Mouse (Mus musculus) hindbrain, embryonic 15.5 days (tissue): ENCODE data around the gene Mark4. TPM values are rescaled to one million over a fixed set of nuclear protein-coding genes. Genes with fewer than 3 reads are reported as not detected.

ENCODE experiments used
- ATAC-seq: fragments of 200-750 bp; cut with Nextera tagmentation; 2 replicates; pipeline ENCODE4 v1.8.0; 2017; ENCODE audit warnings: low read depth, moderate number of reproducible peaks, moderate TSS enrichment; ENCODE audit not compliant: low FRiP score
- H3K27ac ChIP-seq: fragments of 300-500 bp; sonication (generic); replicated peaks from 2 replicates; pipeline ENCODE4 v1.5.1; 2015; ENCODE audit warnings: mild to moderate bottlenecking, inconsistent platforms
- H3K27me3 ChIP-seq: fragments of 300-500 bp; sonication (generic); 2 replicates; pipeline ENCODE4 v1.6.1; 2015; ENCODE audit warnings: control low read depth, inconsistent platforms
- H3K36me3 ChIP-seq: fragments of 300-500 bp; sonication (generic); 2 replicates; pipeline ENCODE4 v1.6.1; 2015; ENCODE audit warnings: control low read depth, inconsistent platforms
- H3K4me1 ChIP-seq: fragments of 300-500 bp; sonication (generic); replicated peaks from 2 replicates; pipeline ENCODE4 v1.6.1; 2015; ENCODE audit warnings: control low read depth, inconsistent platforms
- H3K4me2 ChIP-seq: fragments of 300-500 bp; sonication (generic); 2 replicates; pipeline ENCODE4 v1.6.1; 2015; ENCODE audit warnings: moderate library complexity, mild to moderate bottlenecking, inconsistent platforms
- H3K4me3 ChIP-seq: fragments of 300-500 bp; sonication (generic); 2 replicates; pipeline ENCODE4 v1.5.1; 2015; ENCODE audit warnings: mild to moderate bottlenecking, inconsistent platforms
- H3K9ac ChIP-seq: fragments of 300-500 bp; sonication (generic); 2 replicates; pipeline ENCODE4 v1.6.1; 2015; ENCODE audit warnings: inconsistent platforms
- H3K9me3 ChIP-seq: fragments of 300-500 bp; sonication (generic); 2 replicates; pipeline ENCODE4 v1.6.1; 2016; ENCODE audit warnings: control low read depth, inconsistent platforms
- WGBS: fragments of 180-500 bp; shearing (Covaris S2); methylation state at CpG from one replicate; pipeline ENCODE4 v1.1.7; 2015; 5-methylcytosine and 5-hydroxymethylcytosine counted together
- polyA plus RNA-seq: library from polyadenylated mRNA; unstranded; fragments of >200 nt; fragmentation: Nextera tagmentation; extraction: Ambion mirVana; gene quantifications from 2 replicates; pipeline ENCODE4 v1.2.1, GENCODE M21; 2015

The Mark4 gene
- polyA plus RNA-seq, 1 experiment from 2014 or later = 18.4 TPM

DNA sequence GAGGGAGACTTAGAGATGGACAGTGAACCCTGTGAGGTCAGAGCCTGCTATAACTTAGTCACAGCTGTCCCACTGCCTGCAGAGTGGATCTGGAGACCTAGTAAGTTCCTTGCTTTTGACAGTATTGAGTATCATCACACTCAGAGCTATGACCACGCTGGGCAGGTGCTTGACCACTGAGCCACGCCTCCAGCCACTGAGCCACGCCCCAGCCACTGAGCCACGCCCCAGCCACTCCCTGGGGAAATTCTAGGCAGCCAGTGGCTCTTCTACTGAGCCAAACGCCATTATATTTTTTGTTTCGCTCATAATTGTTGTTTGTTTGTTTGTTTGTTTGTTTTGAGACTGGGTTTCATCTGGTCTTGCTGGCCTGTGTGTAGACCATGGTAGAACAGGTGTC is 9.0 kb upstream of the Mark4 start:
- no peaks in the 10 kb centered on the region for H3K4me1 ChIP-seq
- H3K4me3 ChIP-seq = no peak overlapping the region
- no peak overlapping the region for H3K9ac ChIP-seq
- no peaks in the 10 kb centered on the region for H3K9me3 ChIP-seq
- H3K27ac ChIP-seq = no peak overlapping the region
- no peak overlapping the region for H3K4me2 ChIP-seq
- H3K27me3 ChIP-seq = peaks cover 77% of the 10 kb centered on the region
- no peak for ATAC-seq
- H3K36me3 ChIP-seq = no peaks in the 10 kb centered on the region
- 36% methylated on average over 6 of the region's 6 CpGs for WGBS

DNA sequence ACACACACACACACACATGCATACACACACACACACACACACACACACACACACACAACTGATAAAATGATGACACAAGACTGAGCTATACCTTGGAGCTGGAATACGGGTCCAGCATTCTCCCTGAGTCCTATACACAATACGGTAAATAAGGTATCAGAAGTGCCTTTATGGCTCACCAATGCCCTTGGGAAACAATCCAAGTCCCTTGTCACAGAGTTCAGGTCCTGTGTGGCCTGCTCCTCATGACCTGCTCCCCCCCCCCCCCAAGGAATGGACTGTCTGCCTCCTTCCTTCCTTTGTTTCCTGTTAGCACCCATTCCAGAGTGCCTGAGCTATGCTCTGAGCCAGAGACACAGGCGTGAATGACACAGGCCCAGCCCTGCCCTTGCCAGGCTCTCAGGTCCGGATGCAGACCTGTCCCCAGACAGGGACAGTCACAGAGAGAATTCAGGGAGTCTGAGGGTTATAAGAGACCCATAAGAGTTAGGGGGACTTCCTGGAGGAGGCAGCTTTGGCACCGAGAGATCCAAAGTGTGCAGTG is 8.1 kb upstream of the Mark4 start:
- H3K9me3 ChIP-seq = no peaks in the 10 kb centered on the region
- H3K9ac ChIP-seq = no peak overlapping the region
- H3K4me1 ChIP-seq = no peaks in the 10 kb centered on the region
- H3K27me3 ChIP-seq = peaks cover 67% of the 10 kb centered on the region
- H3K36me3 ChIP-seq = no peaks in the 10 kb centered on the region
- no peak overlapping the region for H3K4me3 ChIP-seq
- WGBS = 62% methylated on average over 5 of the region's 5 CpGs
- no peak overlapping the region for H3K27ac ChIP-seq
- H3K4me2 ChIP-seq = no peak overlapping the region
- no peak for ATAC-seq

DNA sequence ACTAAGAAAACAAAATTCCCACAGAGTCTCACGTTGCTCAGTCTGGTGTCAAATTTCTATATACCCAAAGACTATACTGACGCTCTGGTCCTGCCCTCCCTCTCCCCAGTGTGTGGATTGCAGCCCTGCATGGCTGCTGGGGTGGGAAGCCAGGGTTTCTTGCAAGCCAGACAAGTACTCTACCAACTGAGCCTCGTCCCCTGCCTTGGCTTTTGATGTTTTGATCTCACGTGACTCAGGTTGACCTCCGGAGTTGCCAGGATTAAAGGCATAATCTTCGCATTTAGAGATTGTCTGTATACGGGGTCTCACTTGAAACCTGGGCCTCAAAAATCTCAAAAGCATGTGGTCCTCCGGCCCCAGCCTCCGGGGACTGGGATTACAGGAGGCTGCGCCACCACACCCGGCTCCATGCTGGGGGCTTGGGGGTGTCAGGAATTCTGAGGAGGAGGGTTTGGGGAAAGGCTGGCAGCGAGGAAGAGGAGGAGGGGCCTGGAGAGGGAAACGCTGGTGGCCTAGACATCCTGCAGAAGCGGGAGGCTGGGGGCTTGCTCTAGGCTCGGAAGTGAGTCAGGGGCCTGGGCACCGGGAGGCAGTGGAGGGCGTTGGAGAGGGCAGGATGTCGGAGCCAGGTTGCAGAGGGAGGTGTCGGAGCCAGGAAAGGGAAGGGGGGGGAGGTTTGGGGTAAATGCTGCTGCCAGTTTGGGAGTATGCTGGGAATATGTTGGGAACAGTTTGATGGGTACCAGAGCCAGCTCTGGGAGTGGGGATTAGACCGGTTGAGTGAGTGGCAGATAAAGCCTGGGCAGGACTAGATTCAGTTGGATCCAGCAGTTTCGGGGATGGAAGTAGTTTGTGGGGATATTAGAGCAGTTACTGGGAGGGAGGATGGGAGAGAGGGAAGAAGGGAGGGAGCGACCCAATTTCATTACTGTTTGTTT is 6.0 kb upstream of the Mark4 start:
- 17% methylated on average over 22 of the region's 22 CpGs for WGBS
- Histone ChIP-seq H3K27me3 (peaks cover 50% of the 10 kb centered on the region), H3K4me1 (peaks cover 1% of the 10 kb centered on the region; the same call in 1 of the 2 replicates), H3K9ac (no peak overlapping the region), H3K9me3 (no peaks in the 10 kb centered on the region), H3K27ac (no peak overlapping the region), H3K4me2 (no peak overlapping the region), H3K36me3 (no peaks in the 10 kb centered on the region), H3K4me3 (no peak overlapping the region)
- no peak for ATAC-seq

DNA sequence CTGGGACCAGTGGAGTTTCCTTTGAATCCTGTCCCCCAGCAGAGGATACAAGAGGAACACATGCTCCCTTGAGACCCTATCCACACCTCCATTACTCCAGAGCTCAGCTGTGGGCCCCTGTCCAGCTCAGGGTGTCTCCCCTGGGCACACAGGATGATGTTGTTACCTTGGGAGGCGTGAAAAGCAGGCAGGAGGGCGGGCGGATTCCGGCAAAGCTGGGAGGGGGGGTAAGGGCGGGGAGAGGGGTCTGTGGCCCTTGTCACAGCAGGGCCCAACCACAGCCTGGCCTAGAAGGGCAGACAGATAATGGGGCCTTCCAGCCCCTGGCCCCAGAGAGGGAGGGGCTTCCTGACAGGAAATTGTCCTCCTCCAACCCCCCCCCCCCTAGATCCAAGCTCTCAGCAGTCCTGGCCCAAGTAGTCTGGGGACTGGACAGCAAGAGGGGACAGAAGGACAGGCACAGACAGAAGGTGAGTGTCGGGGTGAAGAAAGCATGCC is 4.3 kb upstream of the Mark4 start, which contains the start of gene Exoc3l2:
Gene Exoc3l2, plus strand, starts transcription at position 448 of the 498 bp plus-strand sequence.
- no peak within 1 kb of the TSS for H3K4me3 ChIP-seq
- H3K4me2 ChIP-seq = no peak within 1 kb of the TSS
- H3K9ac ChIP-seq = no peak within 1 kb of the TSS
- H3K9me3 ChIP-seq = no peaks in the 10 kb centered on the region
- H3K27me3 ChIP-seq = peaks cover 40% of the 10 kb centered on the region
- no peak within 1 kb of the TSS for H3K27ac ChIP-seq
- WGBS = 26% methylated on average over 6 of the region's 6 CpGs
- H3K4me1 ChIP-seq = peaks cover 9% of the 10 kb centered on the region
- H3K36me3 ChIP-seq = no peaks in the 10 kb centered on the region
- no peak for ATAC-seq

DNA sequence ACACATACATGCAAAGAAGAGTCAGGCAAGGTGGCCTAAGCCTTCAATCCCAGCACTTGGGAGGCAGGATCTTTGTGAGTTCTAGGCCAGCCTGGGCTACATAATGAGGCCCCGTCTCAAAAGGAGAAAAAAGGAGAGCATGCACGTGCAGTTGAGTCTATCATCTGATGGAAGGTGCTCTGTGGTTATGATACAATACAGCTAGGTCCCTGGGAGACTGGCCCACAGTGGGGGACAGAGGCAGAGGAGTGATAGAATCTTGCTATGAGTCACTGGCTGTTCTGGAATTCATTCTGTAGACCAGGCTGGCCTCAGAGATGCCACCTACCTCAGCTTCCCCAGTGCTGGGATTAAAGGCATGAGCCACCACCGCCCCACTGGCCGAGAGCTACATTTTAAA is 3.8 kb upstream of the Mark4 start:
- Histone ChIP-seq H3K4me1 (peaks cover 13% of the 10 kb centered on the region), H3K9me3 (no peaks in the 10 kb centered on the region), H3K27me3 (peaks cover 37% of the 10 kb centered on the region), H3K4me3 (no peak overlapping the region), H3K4me2 (no peak overlapping the region), H3K36me3 (no peaks in the 10 kb centered on the region), H3K27ac (no peak overlapping the region), H3K9ac (no peak overlapping the region)
- 62% methylated on average over 4 of the region's 4 CpGs for WGBS
- no peak for ATAC-seq

DNA sequence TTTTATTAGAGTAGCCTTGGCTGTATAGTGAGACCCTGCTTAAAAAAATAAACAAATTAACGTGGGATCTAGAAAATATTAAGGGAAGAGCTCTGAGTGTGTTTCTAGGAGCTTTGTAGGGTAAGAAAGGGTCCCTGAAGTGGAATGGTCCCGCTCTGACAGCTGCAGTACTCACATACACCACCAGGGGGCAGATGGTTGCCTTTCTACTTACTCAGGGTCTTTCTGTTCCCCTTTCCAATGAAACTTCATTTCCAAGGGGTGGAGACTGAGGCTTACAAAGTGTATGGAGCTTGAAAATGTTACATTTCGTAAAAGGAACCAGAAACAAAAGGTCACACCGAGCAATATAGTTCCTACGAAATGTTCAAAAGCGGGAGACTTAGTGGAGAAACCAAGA is 2.9 kb upstream of the Mark4 start:
- peaks cover 29% of the 10 kb centered on the region for H3K27me3 ChIP-seq
- no peak overlapping the region for H3K27ac ChIP-seq
- H3K4me1 ChIP-seq = peaks cover 22% of the 10 kb centered on the region
- H3K4me3 ChIP-seq = no peak overlapping the region
- no peak overlapping the region for H3K4me2 ChIP-seq
- H3K9ac ChIP-seq = no peak overlapping the region
- ATAC-seq = no peak
- no peaks in the 10 kb centered on the region for H3K36me3 ChIP-seq
- no peaks in the 10 kb centered on the region for H3K9me3 ChIP-seq
- 13% methylated on average over 6 of the region's 6 CpGs for WGBS

DNA sequence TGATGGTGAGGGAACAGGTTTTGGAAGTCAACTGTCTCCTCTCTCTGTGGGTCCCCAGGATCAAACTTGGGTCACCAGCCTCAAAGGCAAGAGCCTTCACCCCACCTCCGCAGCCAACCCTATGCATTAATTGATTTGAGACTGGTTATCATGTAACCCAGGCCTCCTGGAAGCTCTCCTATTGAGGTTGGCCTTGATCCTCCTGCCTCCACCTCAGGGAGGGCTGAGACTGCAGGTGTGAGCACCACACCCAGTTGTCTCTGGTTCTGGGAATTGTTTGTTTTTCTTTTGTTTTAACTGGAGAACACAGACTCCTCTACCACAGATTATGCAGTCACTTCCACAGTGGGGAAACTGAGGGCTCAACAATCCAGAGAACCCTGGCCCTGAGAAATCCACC is 1.9 kb upstream of the Mark4 start:
- Histone ChIP-seq H3K9ac (no peak overlapping the region), H3K36me3 (no peaks in the 10 kb centered on the region), H3K4me3 (no peak overlapping the region), H3K27me3 (peaks cover 19% of the 10 kb centered on the region), H3K27ac (no peak overlapping the region), H3K9me3 (no peaks in the 10 kb centered on the region), H3K4me1 (peaks cover 30% of the 10 kb centered on the region), H3K4me2 (no peak overlapping the region)
- ATAC-seq = no peak
- WGBS = 79% methylated on average over 1 of the region's 1 CpGs

DNA sequence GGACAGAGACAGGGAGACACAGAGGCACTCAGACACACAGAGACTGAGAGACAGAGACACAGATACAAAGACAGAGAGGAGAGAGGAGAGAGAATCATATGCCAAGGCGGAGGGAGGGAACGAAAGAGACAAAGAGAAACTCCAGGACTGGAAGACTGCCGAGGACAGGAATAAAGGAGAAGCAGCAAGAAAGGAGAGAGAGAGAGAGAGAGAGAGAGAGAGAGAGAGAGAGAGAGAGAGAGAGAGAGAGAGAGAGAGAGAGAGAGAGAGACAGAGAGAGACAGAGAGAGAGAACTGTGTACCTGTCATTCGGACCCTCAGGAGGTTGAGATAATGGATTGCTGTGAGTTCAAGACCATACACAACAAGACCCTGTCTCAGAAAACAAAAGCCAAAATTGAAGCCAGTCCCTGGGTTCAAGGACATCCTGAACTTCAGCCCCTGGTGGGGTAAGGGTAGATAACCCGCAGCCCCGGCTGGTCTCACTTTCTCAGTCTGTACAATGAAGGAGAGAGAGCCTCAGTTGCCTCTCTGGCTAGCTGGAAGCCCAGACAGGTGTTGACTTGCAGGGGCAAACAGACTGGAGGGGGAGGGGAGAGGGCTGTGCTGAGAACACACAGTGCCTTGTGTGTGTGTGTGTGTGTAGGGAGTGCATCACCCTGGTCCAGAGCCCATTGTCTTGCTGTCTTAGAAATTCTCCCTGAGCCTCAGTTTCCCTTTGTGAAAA is 686 bp upstream of the Mark4 start:
- Histone ChIP-seq H3K4me3 (peak overlapping the region; percentile 90), H3K27ac (peak overlapping the region; percentile 78), H3K27me3 (peaks cover 8% of the 10 kb centered on the region; the same call in 1 of the 2 replicates), H3K4me1 (peaks cover 30% of the 10 kb centered on the region), H3K4me2 (peak overlapping the region; percentile 97), H3K9me3 (no peaks in the 10 kb centered on the region), H3K36me3 (no peaks in the 10 kb centered on the region), H3K9ac (peak overlapping the region; percentile 70)
- WGBS = 12% methylated on average over 6 of the region's 6 CpGs
- no peak for ATAC-seq

DNA sequence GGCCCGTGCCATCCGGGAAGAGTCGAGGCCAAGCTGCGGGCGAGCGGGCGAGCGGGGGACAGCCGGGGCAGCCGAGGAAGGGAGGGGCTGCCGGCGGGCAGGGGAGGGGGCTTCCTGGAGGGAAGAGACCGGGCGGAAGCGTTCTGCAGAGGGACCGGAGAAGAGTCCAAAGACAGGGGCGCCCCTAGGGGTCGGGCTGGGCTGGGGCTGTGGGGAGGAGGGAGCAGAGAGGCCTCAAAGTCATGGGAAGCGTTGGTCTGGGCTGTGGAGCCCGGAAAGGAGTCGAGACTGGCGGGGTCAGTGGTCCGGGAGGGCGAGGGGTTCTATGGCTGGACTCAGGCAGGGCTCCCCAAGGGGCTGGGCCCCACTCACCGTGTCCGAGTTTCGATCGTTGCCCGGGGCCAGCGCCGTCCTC is 542 bp downstream of the Mark4 start:
- ATAC-seq = peak; percentile 70
- Histone ChIP-seq H3K27ac (peak overlapping the region; percentile 78), H3K4me2 (peak overlapping the region; percentile 97), H3K36me3 (no peaks in the 10 kb centered on the region), H3K27me3 (no peaks in the 10 kb centered on the region), H3K9me3 (no peaks in the 10 kb centered on the region), H3K4me3 (peak overlapping the region; percentile 90), H3K4me1 (peaks cover 30% of the 10 kb centered on the region), H3K9ac (peak overlapping the region; percentile 70)
- under 1% methylated on average over 26 of the region's 31 CpGs for WGBS

DNA sequence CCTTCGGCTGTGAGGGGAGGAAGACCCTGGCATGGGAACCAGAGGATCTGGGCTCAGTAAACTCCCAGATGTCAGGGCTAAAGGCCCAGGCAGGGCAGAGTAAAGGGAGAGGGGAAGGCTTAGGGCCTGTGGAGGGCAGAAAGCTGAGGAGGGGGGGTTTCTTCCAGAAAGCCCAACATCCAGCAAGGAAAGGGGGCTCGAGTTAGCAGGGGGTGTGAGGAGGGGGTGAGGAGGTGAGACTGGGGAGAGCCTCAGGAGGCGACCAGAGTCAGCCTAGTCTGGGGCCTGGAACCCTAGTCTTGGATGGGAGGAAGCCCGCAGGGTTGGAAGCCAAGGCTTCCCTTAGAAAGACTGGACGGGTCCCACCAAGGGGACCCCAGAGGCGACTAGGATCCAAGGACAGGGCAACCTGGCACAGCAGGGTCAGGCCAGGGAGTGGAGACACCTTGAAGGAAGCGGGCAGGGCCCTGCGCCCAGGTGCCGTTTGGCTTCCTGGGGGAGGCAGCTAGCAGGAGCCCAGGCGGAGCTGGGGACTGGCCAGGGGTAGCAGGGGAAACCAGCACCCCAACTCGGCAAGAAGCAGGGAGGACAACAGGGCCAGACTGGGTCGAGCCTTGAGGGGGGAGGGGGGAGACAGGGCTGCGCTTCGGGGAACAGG is 1.1 kb downstream of the Mark4 start:
- no peaks in the 10 kb centered on the region for H3K9me3 ChIP-seq
- H3K4me3 ChIP-seq = peak overlapping the region; percentile 90
- H3K9ac ChIP-seq = peak overlapping the region; percentile 70
- ATAC-seq = peak; percentile 23
- 7% methylated on average over 13 of the region's 14 CpGs for WGBS
- H3K4me2 ChIP-seq = peak overlapping the region; percentile 97
- H3K27ac ChIP-seq = peak overlapping the region; percentile 78
- H3K4me1 ChIP-seq = peaks cover 30% of the 10 kb centered on the region
- no peaks in the 10 kb centered on the region for H3K27me3 ChIP-seq
- H3K36me3 ChIP-seq = no peaks in the 10 kb centered on the region

DNA sequence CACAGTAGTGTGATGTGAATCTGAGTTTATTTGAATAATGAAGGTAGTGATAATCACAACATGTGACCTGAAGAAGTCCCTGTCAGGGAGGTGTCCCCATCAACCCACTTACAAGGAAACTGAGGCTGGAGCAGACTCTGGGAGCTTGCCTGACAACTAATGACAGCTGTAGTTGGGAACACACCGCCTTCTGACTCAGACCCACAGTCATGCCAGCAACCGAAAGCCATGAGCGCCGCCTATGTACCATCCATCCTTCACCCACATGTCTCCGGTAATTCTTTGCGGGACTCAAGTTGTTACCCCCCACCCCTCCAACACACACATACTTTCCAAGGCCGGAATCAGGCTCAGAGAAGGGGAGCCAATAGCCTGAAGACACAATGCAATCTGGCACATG is 2.0 kb downstream of the Mark4 start:
- Histone ChIP-seq H3K4me2 (peak overlapping the region; percentile 97), H3K4me3 (peak overlapping the region; percentile 90), H3K9me3 (no peaks in the 10 kb centered on the region), H3K4me1 (peaks cover 30% of the 10 kb centered on the region), H3K36me3 (peaks cover 2% of the 10 kb centered on the region), H3K9ac (no peak overlapping the region), H3K27me3 (no peaks in the 10 kb centered on the region), H3K27ac (no peak overlapping the region)
- WGBS = 95% methylated on average over 7 of the region's 7 CpGs
- ATAC-seq = no peak
